In the genomic region with DNA sequence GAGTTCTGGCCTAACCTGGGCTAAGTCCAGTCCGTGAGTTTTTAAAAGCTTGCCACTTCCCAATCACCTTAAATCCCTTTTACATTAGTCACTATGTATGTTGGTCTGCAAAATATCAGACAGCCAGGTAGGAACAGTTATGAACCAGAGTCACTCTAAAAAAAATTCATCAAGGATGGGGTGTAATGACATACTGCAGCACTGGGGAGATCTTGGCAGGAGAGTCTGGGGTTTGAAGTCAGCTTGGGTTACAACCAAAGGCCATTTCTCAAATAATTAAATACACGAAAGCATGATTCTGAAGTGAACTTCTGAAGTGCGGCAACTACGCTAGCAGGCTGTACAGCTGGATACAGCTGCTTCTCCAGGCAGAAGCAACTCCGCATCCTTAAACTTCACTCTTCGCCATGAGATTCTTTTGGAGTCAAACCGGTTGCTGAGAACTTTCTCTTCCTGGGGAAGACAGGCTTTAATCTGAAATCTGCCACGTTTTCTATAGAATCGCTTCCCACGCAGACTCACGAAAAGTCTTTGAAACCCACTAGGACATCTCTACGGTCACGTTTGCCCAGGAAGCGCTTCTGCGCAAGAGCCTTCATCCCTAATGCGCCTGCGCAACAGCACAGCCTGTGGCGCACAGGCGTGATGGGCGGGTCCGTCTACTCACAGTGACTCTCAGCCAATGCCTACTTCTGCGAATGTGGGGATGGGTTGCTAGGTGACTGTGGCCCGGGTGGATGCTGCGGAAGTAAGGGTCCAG, we compare ENCODE assay signal across 8 mouse cellular contexts. TPM values are rescaled to one million over a fixed set of nuclear protein-coding genes. Genes with fewer than 3 reads are reported as not detected.
DNase-seq lines count a peak whose midpoint lies in the region; ATAC-seq and TF ChIP-seq lines count a peak whose summit lies in the region.

No protein-coding gene starts in this region.

- no peaks in the 10 kb centered on the region for H3K9me3 ChIP-seq in embryonic facial prominence, embryonic 10.5 days
- no peaks in the 10 kb centered on the region for H3K9me3 ChIP-seq in intestine, postnatal 0 days (ENCODE audit: control insufficient read depth)
- H3K9me3 ChIP-seq in midbrain, embryonic 11.5 days (ENCODE audit: control insufficient read depth, low read length): no peaks in the 10 kb centered on the region

- ATAC-seq in granulocyte monocyte progenitor cell, adult 5-6 weeks (replicated peaks; ENCODE audit: poor library complexity, severe bottlenecking): peak; percentile 98
- peak; percentile 59 for ATAC-seq in intestine, postnatal 0 days
- ATAC-seq in midbrain, embryonic 11.5 days (ENCODE audit: low FRiP score): peak; percentile 99

- H3K4me1 ChIP-seq in embryonic facial prominence, embryonic 10.5 days: peaks cover 9% of the 10 kb centered on the region
- no peaks in the 10 kb centered on the region; the same call in none of the 2 replicates for H3K4me1 ChIP-seq in intestine, postnatal 0 days (replicated peaks; ENCODE audit: control insufficient read depth, insufficient read depth, low read length)
- no peaks in the 10 kb centered on the region for H3K4me1 ChIP-seq in midbrain, embryonic 11.5 days (ENCODE audit: control insufficient read depth, insufficient read depth, low read length)

- H3K4me3 ChIP-seq in embryonic facial prominence, embryonic 10.5 days: peak overlapping the region; percentile 56
- H3K4me3 ChIP-seq in intestine, postnatal 0 days (ENCODE audit: low read depth, low read length): peak overlapping the region; percentile 26
- H3K4me3 ChIP-seq in midbrain, embryonic 11.5 days (ENCODE audit: low read depth, low read length): peak overlapping the region; percentile 34

- peak; percentile 93 for DNase-seq in adrenal gland, postnatal 14 days
- peak; percentile 95 for DNase-seq in embryonic facial prominence, embryonic 10.5 days (ENCODE audit: low spot score)
- peak; percentile 93 for DNase-seq in left cerebral cortex, postnatal 4 days
- peak; percentile 96 for DNase-seq in midbrain, embryonic 11.5 days (ENCODE audit: low spot score, missing footprints)
- peak; percentile 86 for DNase-seq in right cerebral cortex, postnatal 4 days
- DNase-seq in yolk sac, embryonic 10.5 days (ENCODE audit: low spot score): peak; percentile 89

- intact Hi-C loops in left cerebral cortex, postnatal 4 days (cut with DNase I): no loop called here

- no peaks in the 10 kb centered on the region for H3K36me3 ChIP-seq in embryonic facial prominence, embryonic 10.5 days (replicated peaks)
- H3K36me3 ChIP-seq in intestine, postnatal 0 days (ENCODE audit: control insufficient read depth, insufficient read depth): no peaks in the 10 kb centered on the region
- H3K36me3 ChIP-seq in midbrain, embryonic 11.5 days (ENCODE audit: control insufficient read depth, insufficient read depth, low read length): no peaks in the 10 kb centered on the region

- 0 out of 2 replicates have a peak overlapping the region, but pooled peaks have one; percentile 8 for H3K9ac ChIP-seq in intestine, postnatal 0 days (ENCODE audit: low read depth, low read length)
- H3K9ac ChIP-seq in midbrain, embryonic 11.5 days (ENCODE audit: low read length): peak overlapping the region; percentile 63

- peak overlapping the region; percentile 65 for H3K4me2 ChIP-seq in intestine, postnatal 0 days (replicated peaks; ENCODE audit: low read depth)
- H3K4me2 ChIP-seq in midbrain, embryonic 11.5 days: peak overlapping the region; percentile 61

- TF ChIP-seq CTCF in intestine, postnatal 0 days (IDR thresholded peaks at IDR 0.05; ENCODE audit: low read depth): no peak

- WGBS in embryonic facial prominence, embryonic 10.5 days: 8% methylated on average over 24 of the region's 24 CpGs
- WGBS in intestine, postnatal 0 days: 6% methylated on average over 24 of the region's 24 CpGs
- WGBS in midbrain, embryonic 11.5 days: 7% methylated on average over 24 of the region's 24 CpGs

- H3K27me3 ChIP-seq in embryonic facial prominence, embryonic 10.5 days (replicated peaks; ENCODE audit: low read depth, poor library complexity, severe bottlenecking): no peaks in the 10 kb centered on the region
- H3K27me3 ChIP-seq in intestine, postnatal 0 days (replicated peaks; ENCODE audit: control insufficient read depth, insufficient read depth, low read length): no peaks in the 10 kb centered on the region
- H3K27me3 ChIP-seq in midbrain, embryonic 11.5 days (ENCODE audit: control insufficient read depth, insufficient read depth, low read length): no peaks in the 10 kb centered on the region

- peak overlapping the region; percentile 76 for H3K27ac ChIP-seq in embryonic facial prominence, embryonic 10.5 days (replicated peaks)
- H3K27ac ChIP-seq in intestine, postnatal 0 days (ENCODE audit: low read depth, low read length): peak overlapping the region; percentile 35; the same call in 1 of the 2 replicates
- H3K27ac ChIP-seq in midbrain, embryonic 11.5 days (ENCODE audit: low read depth, low read length): no peak overlapping the region

RNA-seq across cellular contexts. Expression of a gene that starts 11.4 kb away (rescaled TPM):
- total RNA-seq in adrenal gland, postnatal 14 days (2021): 56.0 and 65.2 TPM in 2 replicates
- polyA plus RNA-seq in embryonic facial prominence, embryonic 10.5 days (2016; fragmentation: Nextera tagmentation; extraction: Ambion mirVana): 28.1 and 31.8 TPM in 2 replicates
- total RNA-seq in granulocyte monocyte progenitor cell, adult 5-6 weeks (2014; fragmentation: Nextera tagmentation): 27.4 and 32.9 TPM in 2 replicates
- total RNA-seq in granulocyte monocyte progenitor cell, adult 5-6 weeks (2017): 26.8 and 32.7 TPM in 2 replicates
- 15.9 and 16.7 TPM in 2 replicates for polyA plus RNA-seq in intestine, postnatal 0 days (2015; fragmentation: Nextera tagmentation; extraction: Ambion mirVana)
- 10 to 100 TPM; 26.3 to 26.7 TPM for total RNA-seq in left cerebral cortex, postnatal 4 days (2021)
- 17.5 and 18.1 TPM in 2 replicates for polyA plus RNA-seq in midbrain, embryonic 11.5 days (2014; fragmentation: Nextera tagmentation; extraction: Ambion mirVana)

RNA-seq across cellular contexts. Expression of a gene that starts 11.8 kb away (rescaled TPM):
- 13.4 and 32.2 TPM in 2 replicates for total RNA-seq in adrenal gland, postnatal 14 days (2021)
- not detected in 2 replicates for polyA plus RNA-seq in embryonic facial prominence, embryonic 10.5 days (2016; fragmentation: Nextera tagmentation; extraction: Ambion mirVana)
- total RNA-seq in granulocyte monocyte progenitor cell, adult 5-6 weeks (2014; fragmentation: Nextera tagmentation): not detected in 2 replicates
- total RNA-seq in granulocyte monocyte progenitor cell, adult 5-6 weeks (2017): not detected in 2 replicates
- polyA plus RNA-seq in intestine, postnatal 0 days (2015; fragmentation: Nextera tagmentation; extraction: Ambion mirVana): 106 and 109 TPM in 2 replicates
- not detected for total RNA-seq in left cerebral cortex, postnatal 4 days (2021)
- not detected in 2 replicates for polyA plus RNA-seq in midbrain, embryonic 11.5 days (2014; fragmentation: Nextera tagmentation; extraction: Ambion mirVana)

RNA-seq across cellular contexts. Expression of a gene that starts 49.2 kb away (rescaled TPM):
- 1.5 and 3.3 TPM in 2 replicates for total RNA-seq in adrenal gland, postnatal 14 days (2021)
- 1.1 and 2.3 TPM in 2 replicates for polyA plus RNA-seq in embryonic facial prominence, embryonic 10.5 days (2016; fragmentation: Nextera tagmentation; extraction: Ambion mirVana)
- total RNA-seq in granulocyte monocyte progenitor cell, adult 5-6 weeks (2014; fragmentation: Nextera tagmentation): 6.8 and 15.2 TPM in 2 replicates
- total RNA-seq in granulocyte monocyte progenitor cell, adult 5-6 weeks (2017): 9.5 and 11.3 TPM in 2 replicates
- polyA plus RNA-seq in intestine, postnatal 0 days (2015; fragmentation: Nextera tagmentation; extraction: Ambion mirVana): not detected in 2 replicates
- total RNA-seq in left cerebral cortex, postnatal 4 days (2021): 1 to 10 TPM in 1 of 2 experiments, under 1 TPM in 1; 0.42 to 2.2 TPM
- 0.11 and 1.4 TPM in 2 replicates for polyA plus RNA-seq in midbrain, embryonic 11.5 days (2014; fragmentation: Nextera tagmentation; extraction: Ambion mirVana)

RNA-seq across cellular contexts. Expression of a gene that starts 56.1 kb away (rescaled TPM):
- 16.6 and 20.7 TPM in 2 replicates for total RNA-seq in adrenal gland, postnatal 14 days (2021)
- polyA plus RNA-seq in embryonic facial prominence, embryonic 10.5 days (2016; fragmentation: Nextera tagmentation; extraction: Ambion mirVana): 4.0 and 4.8 TPM in 2 replicates
- total RNA-seq in granulocyte monocyte progenitor cell, adult 5-6 weeks (2014; fragmentation: Nextera tagmentation): 6.9 and 10.2 TPM in 2 replicates
- 4.3 and 9.2 TPM in 2 replicates for total RNA-seq in granulocyte monocyte progenitor cell, adult 5-6 weeks (2017)
- polyA plus RNA-seq in intestine, postnatal 0 days (2015; fragmentation: Nextera tagmentation; extraction: Ambion mirVana): 3.3 and 3.9 TPM in 2 replicates
- total RNA-seq in left cerebral cortex, postnatal 4 days (2021): 10 to 100 TPM; 22.4 to 27.9 TPM
- polyA plus RNA-seq in midbrain, embryonic 11.5 days (2014; fragmentation: Nextera tagmentation; extraction: Ambion mirVana): 4.7 and 5.4 TPM in 2 replicates

RNA-seq across cellular contexts. Expression of a gene that starts 58.8 kb away (rescaled TPM):
- total RNA-seq in adrenal gland, postnatal 14 days (2021): 15.3 and 17.1 TPM in 2 replicates
- polyA plus RNA-seq in embryonic facial prominence, embryonic 10.5 days (2016; fragmentation: Nextera tagmentation; extraction: Ambion mirVana): 21.2 and 23.1 TPM in 2 replicates
- total RNA-seq in granulocyte monocyte progenitor cell, adult 5-6 weeks (2014; fragmentation: Nextera tagmentation): 11.5 and 12.8 TPM in 2 replicates
- 8.7 and 11.1 TPM in 2 replicates for total RNA-seq in granulocyte monocyte progenitor cell, adult 5-6 weeks (2017)
- 13.4 and 15.7 TPM in 2 replicates for polyA plus RNA-seq in intestine, postnatal 0 days (2015; fragmentation: Nextera tagmentation; extraction: Ambion mirVana)
- total RNA-seq in left cerebral cortex, postnatal 4 days (2021): 10 to 100 TPM; 26.9 to 29.7 TPM
- 17.8 and 18.6 TPM in 2 replicates for polyA plus RNA-seq in midbrain, embryonic 11.5 days (2014; fragmentation: Nextera tagmentation; extraction: Ambion mirVana)

Comparison
In these comparisons a context has a peak if more than half of its experiments do, and no peak if none do; other contexts are left out.
1. RNA of a gene that starts 11.8 kb away (total RNA-seq): 13.4 to 32.2 TPM in adrenal gland, postnatal 14 days; not detected in granulocyte monocyte progenitor cell, adult 5-6 weeks and not detected in left cerebral cortex, postnatal 4 days; every median in the first group is over 10 times any median in the second.
2. Peak in every context shown above with its lines, with median percentiles within 50 percentile points of each other: DNase-seq, H3K4me3 ChIP-seq and ATAC-seq.